Mouse (Mus musculus): ENCODE measurements around the gene Lcmt1. TPM values are rescaled to one million over a fixed set of nuclear protein-coding genes. Genes with fewer than 3 reads are reported as not detected.

Lcmt1 gene
- total RNA-seq, 2 experiments from 2014 or later: 42.8 to 57.0 TPM

DNA sequence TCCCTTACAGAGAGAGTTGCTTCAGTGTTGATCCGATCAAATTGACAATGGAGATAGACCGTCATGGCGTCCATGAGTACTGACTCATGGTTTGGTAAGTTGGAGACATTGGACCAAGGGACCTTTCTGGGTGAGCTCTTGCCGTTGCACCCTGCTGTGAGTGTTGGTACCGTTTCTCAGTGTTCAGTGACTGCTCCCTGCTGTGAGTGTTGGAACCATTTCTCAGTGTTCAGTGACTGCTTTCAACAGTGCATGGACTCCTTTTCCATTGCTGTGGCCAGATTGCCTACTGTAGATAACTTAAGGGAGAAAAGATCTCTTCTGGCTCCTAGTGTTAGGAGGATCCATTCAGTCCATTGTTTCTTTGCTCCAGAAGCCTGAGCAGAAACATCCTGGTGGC is 27.3 kb downstream of the Lcmt1 start:
- ATAC-seq (replicated peaks; ENCODE audit: low FRiP score, low TSS enrichment, poor library complexity, severe bottlenecking): no peak

DNA sequence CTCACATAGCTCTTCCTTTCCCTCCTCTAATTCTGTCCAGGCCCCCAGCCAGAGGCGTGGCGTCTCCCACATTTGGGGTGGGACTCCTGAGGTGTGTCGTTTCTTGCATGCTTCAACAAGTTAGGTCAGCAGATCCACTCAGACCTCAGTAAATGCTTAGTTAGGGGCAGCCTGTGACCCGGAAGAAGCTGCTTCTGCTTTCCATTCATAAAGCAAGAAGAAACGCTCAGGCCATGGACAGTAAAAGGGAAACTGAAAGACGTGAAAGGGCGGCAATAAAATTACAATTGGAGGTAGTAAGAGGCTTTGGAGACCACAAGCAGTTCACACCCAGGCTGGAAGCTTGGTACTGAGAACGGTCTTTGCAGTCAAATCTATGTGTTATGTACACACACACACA is 27.8 kb downstream of the Lcmt1 start:
- no peak for ATAC-seq (replicated peaks; ENCODE audit: low FRiP score, low TSS enrichment, poor library complexity, severe bottlenecking)

DNA sequence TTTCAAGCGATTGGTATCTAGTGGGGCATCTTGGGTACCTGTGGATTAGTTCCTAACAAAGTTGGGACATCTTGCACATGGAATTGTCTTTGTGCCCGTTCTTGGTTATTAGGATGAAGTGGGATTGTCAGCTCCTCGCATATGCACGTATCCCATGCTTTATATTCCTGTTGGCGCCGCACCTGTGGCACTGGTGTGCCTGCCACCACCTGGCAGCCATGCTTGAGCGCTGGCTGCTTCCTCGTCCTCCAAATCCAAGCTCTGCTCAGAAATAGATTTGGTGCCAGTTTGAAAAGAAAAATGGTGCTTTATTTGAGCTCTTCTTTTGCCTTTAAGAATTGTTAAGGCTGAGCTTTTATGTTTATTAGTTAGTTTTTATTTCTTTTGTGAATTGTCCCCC is 28.3 kb downstream of the Lcmt1 start:
- ATAC-seq (replicated peaks; ENCODE audit: low FRiP score, low TSS enrichment, poor library complexity, severe bottlenecking): no peak

DNA sequence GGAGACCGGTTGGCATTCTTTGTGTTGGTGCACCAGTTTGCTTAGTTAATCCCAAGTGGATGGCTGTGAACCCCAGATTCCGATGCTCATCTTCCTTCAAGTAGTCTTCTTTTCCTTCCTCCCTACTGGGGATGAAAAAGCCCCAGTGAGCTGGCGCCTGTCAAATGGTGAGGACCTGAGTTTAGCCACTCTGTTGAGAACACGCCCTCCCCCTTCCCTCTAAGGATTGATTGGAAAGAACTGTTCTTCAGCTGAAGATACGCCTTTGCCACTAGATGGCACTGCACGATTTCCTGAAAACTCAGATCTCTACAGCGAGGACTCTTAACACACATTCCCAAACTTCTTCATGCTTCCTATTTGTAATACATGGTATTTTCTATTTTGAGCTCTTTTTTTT is 29.2 kb downstream of the Lcmt1 start:
- ATAC-seq (replicated peaks; ENCODE audit: low FRiP score, low TSS enrichment, poor library complexity, severe bottlenecking): peak; percentile 88

DNA sequence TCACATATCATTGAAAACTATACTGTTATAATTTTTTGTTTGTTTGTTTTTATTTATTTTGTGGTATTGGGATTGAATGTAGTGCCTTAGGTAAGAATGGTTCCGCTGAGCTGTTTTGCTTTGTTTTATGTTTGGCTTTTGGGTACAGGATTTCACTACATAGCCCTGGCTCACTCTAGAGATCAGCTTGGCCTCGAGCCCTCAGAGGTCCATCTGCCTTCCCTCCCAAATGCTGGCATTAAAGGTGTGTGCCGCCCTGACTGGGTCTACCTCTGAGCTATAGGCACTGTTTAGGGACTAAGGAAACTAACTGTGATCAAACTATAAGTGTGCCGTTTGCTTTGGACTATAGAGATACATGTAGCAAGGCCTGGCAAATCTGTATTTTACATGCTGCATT is 29.7 kb downstream of the Lcmt1 start:
- ATAC-seq (replicated peaks; ENCODE audit: low FRiP score, low TSS enrichment, poor library complexity, severe bottlenecking): no peak

DNA sequence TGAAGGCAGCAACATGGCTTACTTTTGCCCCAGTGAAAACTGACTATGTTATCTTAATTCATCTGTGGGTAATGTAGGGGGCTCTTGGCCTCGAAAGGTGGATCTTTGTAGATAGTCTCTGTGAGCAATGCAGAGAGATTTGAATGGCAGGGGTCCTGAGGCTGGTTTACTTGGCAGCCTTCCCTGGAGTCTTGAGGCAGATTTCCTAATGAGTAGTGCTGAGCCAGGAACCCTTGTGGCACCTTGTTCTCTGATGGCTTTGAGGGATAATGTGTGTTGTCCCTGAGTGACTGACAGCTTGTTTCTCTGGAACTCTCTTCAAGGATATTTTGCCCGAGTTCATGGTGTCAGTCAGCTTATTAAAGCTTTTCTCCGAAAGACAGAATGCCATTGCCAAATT is 31.5 kb downstream of the Lcmt1 start:
- ATAC-seq (replicated peaks; ENCODE audit: low FRiP score, low TSS enrichment, poor library complexity, severe bottlenecking): no peak

DNA sequence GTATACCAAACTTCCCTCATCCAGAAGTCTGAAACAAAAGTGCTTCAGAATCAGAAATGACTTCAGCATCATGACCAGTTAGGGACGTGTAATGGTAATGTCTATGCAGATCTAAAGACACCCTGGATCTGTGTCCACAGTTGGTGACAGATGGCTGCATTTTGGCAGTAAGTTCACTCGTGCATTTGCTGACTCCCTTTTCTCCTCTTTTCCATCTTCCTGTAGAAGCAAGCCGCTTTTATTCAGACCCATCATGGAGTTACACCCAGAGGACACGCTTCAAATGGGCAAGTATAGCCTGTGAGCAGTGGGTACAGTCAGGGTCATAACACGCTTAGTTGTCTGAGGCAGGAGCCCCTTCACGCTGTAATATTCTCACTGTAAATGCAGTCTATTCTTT is 34.6 kb downstream of the Lcmt1 start:
- no peak for ATAC-seq (replicated peaks; ENCODE audit: low FRiP score, low TSS enrichment, poor library complexity, severe bottlenecking)

DNA sequence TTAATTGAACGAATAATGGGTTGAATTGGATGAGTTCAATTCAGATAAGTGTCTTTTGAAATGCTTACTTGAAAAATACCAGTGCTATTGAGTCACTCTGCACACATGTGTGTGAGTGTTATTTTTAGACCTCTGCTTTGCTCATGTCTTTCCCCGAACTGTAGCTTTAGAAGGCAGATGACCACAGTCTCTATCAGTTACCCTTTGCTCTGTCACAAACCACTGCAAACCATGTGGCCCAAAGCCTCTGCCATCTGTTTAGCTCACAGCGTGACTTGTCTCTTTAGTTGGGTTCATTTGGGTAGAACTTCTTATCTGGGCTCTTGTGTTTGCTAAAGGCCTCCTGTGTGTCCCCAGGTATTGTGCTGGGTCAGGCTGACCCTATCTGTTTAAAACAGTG is 36.0 kb downstream of the Lcmt1 start:
- ATAC-seq (replicated peaks; ENCODE audit: low FRiP score, low TSS enrichment, poor library complexity, severe bottlenecking): peak; percentile 51

DNA sequence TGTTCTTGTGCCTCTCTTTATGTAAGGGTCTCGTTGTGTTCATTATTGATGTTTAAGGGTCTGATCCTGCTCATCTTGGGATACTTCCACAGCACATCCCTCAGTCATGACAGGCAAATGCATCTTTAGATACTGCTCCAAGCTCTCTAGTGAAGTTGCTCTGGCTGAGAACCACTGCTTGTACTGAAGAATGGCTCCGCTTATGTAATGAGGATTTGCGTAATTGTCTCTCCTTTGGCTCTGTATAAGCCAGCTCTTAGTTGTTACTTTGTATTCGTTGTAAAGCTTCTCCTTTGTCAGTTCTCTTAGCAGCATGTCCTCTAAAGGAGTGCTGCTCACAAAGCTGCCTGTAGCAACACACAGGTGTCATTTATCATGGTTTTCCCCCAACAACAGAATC is 37.4 kb downstream of the Lcmt1 start:
- ATAC-seq (replicated peaks; ENCODE audit: low FRiP score, low TSS enrichment, poor library complexity, severe bottlenecking): no peak

DNA sequence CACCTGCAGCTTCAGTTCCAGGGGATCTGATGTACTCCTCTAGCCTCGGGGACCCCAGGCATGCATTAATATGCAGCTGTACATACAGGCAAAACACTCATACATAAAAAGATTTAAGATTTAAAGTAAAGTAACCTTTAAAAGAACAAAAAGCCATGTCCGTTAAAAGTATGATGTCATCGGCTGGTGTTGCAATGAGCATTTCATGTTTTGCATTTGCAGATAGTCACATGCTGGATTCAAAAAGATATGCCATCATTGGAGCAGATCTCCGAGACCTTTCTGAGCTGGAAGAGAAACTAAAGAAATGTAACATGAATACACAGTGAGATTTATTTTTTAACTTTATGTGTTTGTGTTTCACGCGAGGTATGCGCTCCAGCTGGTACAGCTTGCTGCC is 40.9 kb downstream of the Lcmt1 start:
- ATAC-seq (replicated peaks; ENCODE audit: low FRiP score, low TSS enrichment, poor library complexity, severe bottlenecking): no peak

DNA sequence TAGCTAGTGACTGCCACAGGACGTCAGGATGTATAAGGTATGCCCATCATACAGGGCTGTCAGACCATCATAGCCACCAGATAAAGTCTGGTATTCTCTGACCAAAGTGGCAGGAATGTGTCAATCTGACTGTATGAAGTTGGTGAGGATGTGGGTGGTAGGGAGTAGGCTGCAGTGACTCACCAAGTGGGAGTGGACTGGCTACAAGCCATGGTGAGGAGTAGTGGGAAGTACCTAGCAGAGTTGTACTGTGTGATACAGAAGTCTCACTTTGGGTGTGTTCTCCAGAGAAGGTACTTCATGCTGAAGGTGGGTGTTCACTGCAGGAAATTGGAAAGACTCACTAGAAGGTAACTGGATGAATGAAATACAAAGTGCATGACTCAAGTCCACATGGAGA is 41.5 kb downstream of the Lcmt1 start:
- no peak for ATAC-seq (replicated peaks; ENCODE audit: low FRiP score, low TSS enrichment, poor library complexity, severe bottlenecking)

DNA sequence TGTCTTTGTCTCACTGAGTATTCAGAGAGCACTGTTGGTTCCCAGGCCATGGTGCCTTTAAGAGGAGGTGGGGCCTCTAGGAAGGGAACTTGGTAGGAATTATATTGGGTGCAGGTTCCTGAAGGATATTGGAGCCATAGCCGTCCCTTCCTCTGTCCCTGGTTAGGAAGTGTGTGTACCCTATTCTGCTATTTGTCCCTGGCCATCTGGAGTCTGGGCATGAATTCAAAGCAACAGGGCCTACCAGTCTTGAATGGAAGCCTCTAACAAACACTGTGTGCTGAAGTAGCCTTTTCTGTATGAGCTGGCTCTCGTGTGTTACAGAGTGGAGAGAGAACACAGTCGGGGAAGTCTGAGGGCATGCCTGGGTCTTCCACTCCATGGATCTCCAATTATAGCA is 42.6 kb downstream of the Lcmt1 start:
- ATAC-seq (replicated peaks; ENCODE audit: low FRiP score, low TSS enrichment, poor library complexity, severe bottlenecking): no peak

DNA sequence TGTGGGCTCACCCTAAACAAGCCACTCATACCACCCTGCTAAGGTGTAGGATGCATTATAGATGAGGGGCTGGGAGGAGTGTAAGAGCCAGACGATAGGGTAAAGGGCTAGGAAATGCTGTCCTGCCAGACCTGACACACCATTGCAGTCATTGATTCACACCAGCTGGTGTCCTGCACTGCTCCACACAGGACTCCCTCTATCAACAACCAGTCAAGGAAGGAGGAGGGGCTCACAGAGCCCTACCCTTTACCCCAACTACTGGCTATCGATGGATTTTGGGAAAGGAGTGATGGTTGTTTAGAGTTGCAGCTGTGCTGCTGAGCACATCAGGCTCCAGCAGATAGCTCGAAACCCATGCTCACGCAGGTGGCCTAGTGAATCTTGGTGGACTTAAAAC is 47.2 kb downstream of the Lcmt1 start:
- ATAC-seq (replicated peaks; ENCODE audit: low FRiP score, low TSS enrichment, poor library complexity, severe bottlenecking): no peak

DNA sequence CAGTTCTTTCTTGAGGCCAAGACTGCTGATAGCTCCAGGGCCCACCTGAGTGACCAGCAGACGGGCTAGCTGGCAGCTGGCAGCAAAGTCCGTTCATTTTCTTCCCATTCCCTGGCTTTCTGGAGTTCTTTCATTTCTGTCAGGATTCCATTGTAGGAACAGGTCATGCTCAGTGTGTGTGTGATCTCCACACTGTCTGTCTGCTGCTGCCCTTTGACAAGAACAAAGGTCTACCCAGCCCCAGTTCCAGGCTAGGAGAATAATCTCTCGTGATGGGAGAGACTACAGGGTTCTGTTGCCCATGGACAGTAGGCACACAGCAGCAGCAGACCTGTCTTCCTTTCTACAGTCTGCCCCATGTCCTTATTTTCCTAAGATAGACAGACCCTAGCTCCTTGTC is 48.1 kb downstream of the Lcmt1 start:
- no peak for ATAC-seq (replicated peaks; ENCODE audit: low FRiP score, low TSS enrichment, poor library complexity, severe bottlenecking)

DNA sequence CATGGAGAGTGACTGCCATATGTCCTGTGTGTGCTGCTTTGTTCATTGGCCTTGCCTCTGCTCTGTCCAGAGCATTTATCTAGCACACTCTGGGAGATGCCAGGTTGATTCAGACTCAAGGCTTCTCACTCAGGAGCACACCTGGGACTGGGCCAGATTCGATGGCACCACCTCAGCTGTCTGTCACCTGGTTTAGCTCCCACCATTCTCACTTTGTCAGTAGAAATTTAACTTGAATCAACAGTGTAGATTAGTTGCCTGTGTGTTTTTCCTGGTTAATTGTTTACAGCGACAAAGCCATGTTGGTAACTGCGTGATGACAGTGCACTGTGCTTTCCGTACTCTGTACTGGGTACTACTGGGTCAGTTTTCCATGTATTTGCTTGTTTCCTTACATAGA is 50.4 kb downstream of the Lcmt1 start:
- no peak for ATAC-seq (replicated peaks; ENCODE audit: low FRiP score, low TSS enrichment, poor library complexity, severe bottlenecking)

DNA sequence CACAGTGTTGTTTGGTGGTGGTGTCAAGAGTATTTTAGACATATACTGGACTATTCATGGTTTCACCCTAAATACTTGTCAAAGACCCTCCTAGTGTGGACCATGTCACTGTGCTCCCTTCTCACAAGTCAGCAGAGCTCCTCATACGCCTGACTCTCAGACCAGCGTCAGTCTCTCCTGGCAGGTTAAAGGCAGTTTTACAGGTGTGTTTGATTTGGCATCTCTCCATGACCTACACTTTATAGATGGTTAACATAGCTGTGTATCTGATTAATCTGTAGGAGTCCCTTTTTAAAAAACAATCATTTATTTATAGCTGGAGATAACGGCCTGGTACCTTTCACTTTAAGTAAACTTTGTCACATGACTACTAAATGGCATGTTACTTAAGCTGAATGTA is 52.4 kb downstream of the Lcmt1 start:
- ATAC-seq (replicated peaks; ENCODE audit: low FRiP score, low TSS enrichment, poor library complexity, severe bottlenecking): no peak

DNA sequence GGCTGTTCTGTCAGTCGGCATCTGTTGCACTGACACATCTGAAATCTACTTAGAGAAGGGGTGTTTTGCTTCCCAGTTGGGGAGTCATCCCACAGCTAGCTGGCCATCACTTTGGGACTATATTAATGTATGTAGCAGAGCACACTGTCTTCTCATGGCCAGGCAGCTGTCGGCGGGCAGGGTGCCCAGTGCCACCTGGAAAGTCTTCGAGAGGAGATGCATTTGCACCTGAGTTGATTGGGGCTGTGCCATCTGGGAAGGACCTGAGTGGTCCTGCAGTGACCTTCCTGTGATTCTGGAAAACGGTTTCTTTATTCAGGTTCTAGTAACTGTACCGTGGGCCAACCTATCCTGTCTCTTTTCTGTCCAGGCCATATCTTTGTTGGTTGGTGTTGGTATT is 54.7 kb downstream of the Lcmt1 start:
- ATAC-seq (replicated peaks; ENCODE audit: low FRiP score, low TSS enrichment, poor library complexity, severe bottlenecking): no peak

DNA sequence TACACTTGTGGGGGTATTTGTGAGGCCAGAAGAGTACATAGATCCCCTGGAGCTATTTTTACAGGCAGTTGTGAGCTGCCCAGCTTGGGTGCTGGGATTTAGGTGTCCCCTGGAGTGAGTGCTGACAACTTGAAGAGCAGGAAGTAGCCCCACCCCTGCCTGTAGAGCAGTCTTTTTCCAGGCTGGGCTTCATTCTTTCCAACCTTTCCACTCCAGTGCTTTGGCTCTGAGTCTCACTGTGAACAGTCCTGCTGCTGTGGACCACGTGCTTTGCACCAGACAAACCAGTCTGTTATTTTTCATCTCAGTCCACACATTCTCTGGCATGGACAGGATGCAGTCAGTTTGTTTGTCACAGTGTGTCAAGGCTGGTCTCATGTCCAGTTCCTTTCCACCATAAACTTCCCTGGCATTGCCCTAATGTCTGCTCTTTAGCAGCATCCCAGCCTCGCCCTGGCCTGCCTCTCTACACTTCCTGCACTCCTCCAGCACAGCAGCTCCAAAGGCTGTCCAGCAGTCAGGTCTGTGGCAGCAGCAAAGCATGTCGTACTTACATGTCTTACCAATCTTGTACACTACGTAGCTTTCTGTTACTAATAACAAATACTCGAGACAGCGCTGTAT is 55.7 kb downstream of the Lcmt1 start:
- ATAC-seq (replicated peaks; ENCODE audit: low FRiP score, low TSS enrichment, poor library complexity, severe bottlenecking): no peak

DNA sequence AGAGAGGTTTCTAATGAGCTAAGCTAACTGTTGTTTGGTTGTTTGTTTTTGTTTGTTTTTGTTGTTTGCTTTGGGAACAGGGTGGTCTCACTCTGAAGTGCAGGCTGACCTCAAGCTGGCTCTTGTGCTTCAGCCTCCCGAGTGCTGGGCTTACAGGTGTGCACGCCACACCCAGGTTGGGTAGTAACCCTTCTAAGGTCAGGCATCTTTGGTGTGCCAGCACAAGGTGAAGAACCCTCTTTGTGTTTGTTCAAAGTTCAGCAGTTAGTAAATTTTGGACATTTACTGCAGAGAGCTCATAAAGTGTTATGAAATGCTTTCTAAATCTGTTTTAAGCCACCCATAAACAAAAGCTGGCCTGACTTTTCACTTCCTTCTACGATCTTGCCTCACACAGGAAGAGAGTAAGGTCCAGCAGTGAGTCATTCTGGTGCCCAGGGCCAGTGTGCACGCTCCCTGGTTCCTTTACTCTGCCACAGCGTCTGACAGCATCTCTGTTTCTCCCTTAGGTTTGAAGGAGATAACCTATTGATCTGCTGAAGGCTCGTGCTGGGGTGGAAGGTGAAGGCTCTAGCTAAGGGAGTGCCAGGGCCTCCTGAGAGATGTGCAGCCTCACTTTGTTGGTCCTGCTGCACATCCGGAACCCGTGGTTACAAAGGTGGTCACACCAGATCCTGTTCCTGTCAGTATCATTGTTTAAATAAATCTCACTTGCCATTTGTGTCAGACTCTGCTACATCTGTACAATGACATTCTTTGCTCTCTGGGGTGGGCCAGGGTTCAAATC is 60.2 kb downstream of the Lcmt1 start:
- no peak for ATAC-seq (replicated peaks; ENCODE audit: low FRiP score, low TSS enrichment, poor library complexity, severe bottlenecking)

DNA sequence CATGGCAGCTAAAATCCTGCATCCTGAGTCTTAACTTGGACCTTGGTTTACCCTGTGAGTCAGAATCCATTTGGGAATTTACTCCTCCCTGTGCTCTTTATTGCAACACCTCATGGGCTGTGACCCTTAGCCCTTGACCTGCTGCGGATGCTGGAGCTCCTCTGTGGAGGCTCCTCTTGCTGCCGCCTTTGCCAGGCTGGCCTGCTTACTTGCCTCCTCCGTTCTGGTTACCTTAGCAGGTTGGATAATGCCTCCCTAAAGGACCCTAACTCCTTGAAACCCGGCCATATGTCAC is 60.8 kb downstream of the Lcmt1 start:
- ATAC-seq (replicated peaks; ENCODE audit: low FRiP score, low TSS enrichment, poor library complexity, severe bottlenecking): no peak

DNA sequence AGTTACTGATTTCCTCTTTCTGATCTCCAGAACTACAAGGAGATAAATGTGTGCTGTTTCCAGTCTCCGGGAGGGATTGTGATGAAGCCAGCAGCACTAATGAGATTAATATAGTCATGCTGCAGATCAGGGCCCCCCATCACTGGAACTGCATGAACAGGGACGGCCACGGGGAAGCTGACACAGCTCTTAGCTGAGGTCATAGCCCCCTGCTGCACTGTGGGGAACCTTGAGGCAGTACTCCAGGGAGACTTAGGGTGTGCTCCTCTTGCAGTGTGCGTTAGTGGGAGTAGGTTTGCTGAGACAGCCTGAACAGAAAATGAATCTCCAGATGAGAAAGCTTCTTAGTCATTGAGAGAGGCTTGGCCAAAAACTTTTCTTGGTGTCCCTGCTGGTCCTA is 61.6 kb downstream of the Lcmt1 start:
- ATAC-seq (replicated peaks; ENCODE audit: low FRiP score, low TSS enrichment, poor library complexity, severe bottlenecking): no peak

DNA sequence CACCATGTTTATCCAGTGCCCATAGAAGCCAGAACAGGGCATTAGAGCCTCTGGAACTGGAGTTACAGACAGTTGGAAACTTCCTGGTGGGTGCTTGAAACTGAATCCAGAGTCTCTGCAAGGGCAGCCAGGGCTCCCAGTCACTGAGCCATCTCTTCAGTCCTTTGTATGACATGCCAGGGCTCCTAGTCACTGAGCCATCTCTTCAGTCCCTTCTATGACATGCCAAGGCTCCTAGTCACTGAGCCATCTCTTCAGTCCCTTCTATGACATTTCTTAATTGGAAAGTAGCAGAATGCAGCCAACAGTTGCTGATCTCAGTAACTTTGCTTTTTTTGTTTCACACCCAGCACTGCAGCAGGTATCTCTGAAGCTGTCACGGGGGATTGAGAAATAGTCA is 72.5 kb downstream of the Lcmt1 start:
- ATAC-seq (replicated peaks; ENCODE audit: low FRiP score, low TSS enrichment, poor library complexity, severe bottlenecking): no peak

Measured in megakaryocyte-erythroid progenitor cell, adult 5-6 weeks (primary cell).